Mouse (Mus musculus): ENCODE measurements at regions not wholly inside any gene's neighbourhood (a gene's known extent, or its start where the extent isn't known, plus 50 kb on each side); places are given as distances from the start of the nearest gene placed in this dataset.

DNA sequence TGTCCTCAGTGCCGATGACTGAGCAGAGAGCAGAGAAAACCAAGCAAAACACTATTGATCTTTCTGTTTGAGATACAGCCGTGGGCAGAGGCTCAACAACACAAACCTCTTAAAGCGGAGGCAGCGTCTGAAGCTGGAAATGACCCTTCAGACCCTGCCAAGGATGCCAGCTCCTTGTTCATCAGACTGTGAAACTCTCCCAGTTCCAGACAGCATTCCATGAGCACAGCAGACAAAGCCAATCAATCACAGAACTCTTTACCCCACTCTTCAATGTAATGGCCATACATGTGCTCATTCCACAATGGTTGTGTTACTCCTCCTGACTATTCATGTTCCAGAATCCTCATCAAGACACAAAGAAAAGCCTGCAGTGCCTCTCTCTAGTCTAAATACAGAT is 73.5 kb downstream of the Tmem114 start:
- Histone ChIP-seq H3K27me3 (no peaks in the 10 kb centered on the region), H3K36me3 (no peaks in the 10 kb centered on the region), H3K4me3 (no peak overlapping the region), H3K27ac (replicated peaks) (no peak overlapping the region), H3K9me3 (no peaks in the 10 kb centered on the region), H3K9ac (no peak overlapping the region), H3K4me1 (replicated peaks) (no peaks in the 10 kb centered on the region), H3K4me2 (no peak overlapping the region)
- no peak for ATAC-seq (ENCODE audit: low FRiP score, low read depth)
- WGBS, result 50% methylated on average over 4 of the region's 4 CpGs

DNA sequence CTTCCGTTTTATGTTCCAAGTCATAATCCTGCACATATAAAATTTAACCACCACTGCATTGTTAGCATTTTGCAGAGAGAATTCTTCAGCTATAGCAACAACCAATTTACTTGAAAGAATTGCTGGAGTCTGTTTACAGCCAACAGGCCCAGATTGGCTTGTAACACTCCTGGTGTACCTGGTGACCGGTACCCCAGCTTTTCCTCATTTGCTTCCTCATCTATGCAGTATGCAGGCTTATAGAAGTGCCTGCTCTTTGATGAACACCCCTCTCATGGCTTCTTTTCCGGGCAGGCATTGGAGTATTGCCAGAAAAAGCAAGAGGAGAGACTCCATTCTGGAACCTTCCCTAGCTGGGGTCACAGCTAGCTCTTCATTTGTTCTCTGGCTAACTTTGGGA is 75.8 kb downstream of the Tmem114 start:
- Histone ChIP-seq H3K9ac (no peak overlapping the region), H3K9me3 (no peaks in the 10 kb centered on the region), H3K36me3 (no peaks in the 10 kb centered on the region), H3K4me2 (no peak overlapping the region), H3K4me3 (no peak overlapping the region), H3K4me1 (replicated peaks) (no peaks in the 10 kb centered on the region), H3K27me3 (no peaks in the 10 kb centered on the region), H3K27ac (replicated peaks) (no peak overlapping the region)
- no peak for ATAC-seq (ENCODE audit: low FRiP score, low read depth)
- 76% methylated on average over 3 of the region's 3 CpGs for WGBS

- Histone ChIP-seq H3K9me3 (no peaks in the 10 kb centered on the region), H3K4me1 (replicated peaks) (no peaks in the 10 kb centered on the region), H3K27ac (replicated peaks) (no peak overlapping the region), H3K9ac (no peak overlapping the region), H3K4me3 (no peak overlapping the region), H3K27me3 (no peaks in the 10 kb centered on the region), H3K36me3 (no peaks in the 10 kb centered on the region), H3K4me2 (no peak overlapping the region)
- ATAC-seq (ENCODE audit: low FRiP score, low read depth), result no peak
- WGBS, result 61% methylated on average over 5 of the region's 5 CpGs
Measured at GRCm38 (mm10) chr16:8348645-8349044, 76.3 kb downstream of the Tmem114 start.

GRCm38 (mm10) chr16:8345216-8345615 is 79.7 kb downstream of the Tmem114 start:
- WGBS, result 87% methylated on average over 7 of the region's 7 CpGs
- ATAC-seq (ENCODE audit: low FRiP score, low read depth), result no peak
- Histone ChIP-seq H3K27ac (replicated peaks) (no peak overlapping the region), H3K9me3 (no peaks in the 10 kb centered on the region), H3K36me3 (no peaks in the 10 kb centered on the region), H3K4me3 (no peak overlapping the region), H3K4me1 (replicated peaks) (no peaks in the 10 kb centered on the region), H3K9ac (no peak overlapping the region), H3K4me2 (no peak overlapping the region), H3K27me3 (no peaks in the 10 kb centered on the region)

DNA sequence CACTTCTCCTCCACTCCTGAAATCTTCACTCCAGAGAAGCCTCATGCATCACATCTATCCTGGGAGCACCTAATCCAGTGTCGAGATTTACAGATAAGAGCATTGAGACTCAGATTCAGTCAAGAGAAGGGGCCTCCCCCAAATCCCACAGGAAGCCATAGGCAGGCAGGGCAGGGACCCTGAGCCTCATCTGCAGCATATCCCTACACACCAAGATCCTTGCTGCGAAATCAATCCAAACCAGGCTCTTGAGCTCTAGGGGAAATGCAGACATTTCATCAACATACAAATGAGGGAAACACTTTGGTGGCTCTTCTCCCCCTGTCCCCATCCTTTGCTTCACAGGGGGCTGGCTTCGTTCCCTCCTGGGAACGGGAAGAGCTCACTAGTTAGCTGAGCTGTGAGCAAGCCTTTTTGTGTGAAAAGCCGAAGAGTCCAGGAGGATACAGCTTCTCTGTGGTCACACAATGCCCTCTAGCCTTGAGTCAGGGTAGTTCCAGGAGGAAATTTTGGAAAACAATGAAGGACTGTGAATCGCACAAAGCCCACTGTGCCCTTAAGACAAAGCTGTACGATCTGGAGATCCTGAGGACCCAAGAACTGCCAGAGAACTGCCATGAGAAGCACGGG is 91.7 kb downstream of the Tmem114 start:
- no peaks in the 10 kb centered on the region for H3K9me3 ChIP-seq
- H3K9ac ChIP-seq, result no peak overlapping the region
- peaks cover 12% of the 10 kb centered on the region for H3K4me1 ChIP-seq (replicated peaks)
- 15% methylated on average over 8 of the region's 8 CpGs for WGBS
- peak; percentile 87; the same call in 1 of the 2 replicates for ATAC-seq (ENCODE audit: low FRiP score, low read depth)
- peak overlapping the region; percentile 20 for H3K4me2 ChIP-seq
- H3K27me3 ChIP-seq, result no peaks in the 10 kb centered on the region
- 0 out of 2 replicates have a peak overlapping the region, but pooled peaks have one; percentile 16 for H3K27ac ChIP-seq (replicated peaks)
- H3K36me3 ChIP-seq, result no peaks in the 10 kb centered on the region
- no peak overlapping the region for H3K4me3 ChIP-seq

- WGBS, result 27% methylated on average over 7 of the region's 7 CpGs
- no peaks in the 10 kb centered on the region for H3K36me3 ChIP-seq
- no peaks in the 10 kb centered on the region for H3K9me3 ChIP-seq
- H3K27ac ChIP-seq (replicated peaks), result no peak overlapping the region
- no peak overlapping the region for H3K4me3 ChIP-seq
- H3K27me3 ChIP-seq, result no peaks in the 10 kb centered on the region
- no peaks in the 10 kb centered on the region for H3K4me1 ChIP-seq (replicated peaks)
- ATAC-seq (ENCODE audit: low FRiP score, low read depth), result peak; percentile 48; the same call in 1 of the 2 replicates
- H3K4me2 ChIP-seq, result no peak overlapping the region
- H3K9ac ChIP-seq, result no peak overlapping the region
Measured at GRCm38 (mm10) chr16:8311996-8312395, 112.9 kb downstream of the Tmem114 start.

- no peaks in the 10 kb centered on the region for H3K9me3 ChIP-seq
- no peaks in the 10 kb centered on the region for H3K36me3 ChIP-seq
- H3K9ac ChIP-seq, result no peak overlapping the region
- H3K27ac ChIP-seq (replicated peaks), result no peak overlapping the region
- WGBS, result 77% methylated on average over 8 of the region's 8 CpGs
- H3K27me3 ChIP-seq, result no peaks in the 10 kb centered on the region
- H3K4me1 ChIP-seq (replicated peaks), result no peaks in the 10 kb centered on the region
- H3K4me3 ChIP-seq, result no peak overlapping the region
- no peak overlapping the region for H3K4me2 ChIP-seq
- ATAC-seq (ENCODE audit: low FRiP score, low read depth), result no peak
Measured at GRCm38 (mm10) chr16:8306389-8306788, 118.5 kb downstream of the Tmem114 start.

All from hindbrain, embryonic 15.5 days (tissue).